Mouse (Mus musculus) left cerebral cortex, adult 18-20 months (tissue): ENCODE measurements around the gene Rnf41. TPM values are rescaled to one million over a fixed set of nuclear protein-coding genes. Genes with fewer than 3 reads are reported as not detected.

ENCODE experiments used
- DNase-seq, 2 experiments: peaks; one replicate each; pipeline ENCODE4 v3.0.0; 2021 to 2022; ENCODE audit warnings: low spot score in 2 of 2, mixed read lengths in 1 of 2
- total RNA-seq, 2 experiments: library from RNA; stranded (reverse); gene quantifications; 2 replicates each; pipeline ENCODE4 v1.2.3; 2021

Rnf41 gene
- total RNA-seq, 2 experiments from 2014 or later: 78.9 to 81.5 TPM

DNA sequence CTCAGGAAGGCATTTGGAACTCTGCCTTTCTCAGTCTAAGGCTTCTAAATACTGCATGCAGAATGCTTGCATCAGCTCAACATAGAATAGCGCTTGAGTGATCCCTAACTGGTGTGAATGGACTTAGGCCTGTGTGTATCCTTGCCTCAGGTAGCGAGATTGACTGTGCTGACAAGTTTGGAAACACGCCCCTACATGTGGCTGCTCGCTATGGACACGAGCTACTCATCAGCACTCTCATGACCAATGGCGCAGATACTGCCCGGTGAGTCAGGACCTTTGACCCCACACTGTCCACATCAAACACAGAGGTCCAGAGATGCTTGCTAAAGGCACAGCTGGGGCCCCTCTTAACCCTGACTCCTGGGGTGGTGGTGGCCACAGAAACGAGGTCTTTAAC lies 29.0 kb upstream of the Rnf41 start:
- DNase-seq: no peak

DNA sequence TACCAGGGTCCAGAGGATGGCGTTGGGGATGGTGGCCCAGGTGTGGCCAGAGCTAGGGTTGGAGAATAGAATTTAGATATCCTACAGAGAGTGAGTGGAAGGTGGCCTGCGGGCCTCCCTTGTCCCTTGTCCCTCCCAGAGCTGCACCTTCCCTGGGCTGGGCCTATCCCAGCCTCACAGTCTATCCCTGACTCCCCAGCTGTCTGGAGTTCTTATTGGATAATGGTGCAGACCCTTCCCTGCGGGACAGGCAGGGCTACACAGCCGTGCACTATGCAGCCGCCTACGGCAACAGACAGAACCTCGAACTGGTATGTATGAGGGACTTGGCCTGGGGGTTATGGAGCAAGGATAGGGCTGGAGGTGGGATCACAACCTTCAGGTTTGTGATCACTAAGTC lies 25.6 kb upstream of the Rnf41 start:
- DNase-seq: no peak

DNA sequence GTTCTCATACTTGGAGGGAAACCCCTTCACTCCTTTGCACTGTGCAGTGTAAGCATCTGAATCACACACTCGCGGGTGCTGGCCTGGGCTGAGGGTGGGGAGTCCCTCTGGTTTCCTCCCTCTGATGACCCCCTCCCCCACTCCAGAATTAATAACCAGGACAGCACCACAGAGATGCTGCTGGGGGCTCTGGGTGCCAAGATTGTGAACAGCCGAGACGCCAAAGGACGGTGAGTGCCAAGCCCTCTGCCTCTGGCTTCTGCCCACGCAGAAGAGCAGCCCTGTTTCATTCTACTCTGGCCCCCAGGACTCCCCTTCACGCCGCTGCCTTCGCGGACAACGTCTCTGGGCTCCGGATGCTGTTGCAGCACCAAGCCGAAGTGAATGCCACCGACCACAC lies 22.5 kb upstream of the Rnf41 start:
- no peak for DNase-seq

DNA sequence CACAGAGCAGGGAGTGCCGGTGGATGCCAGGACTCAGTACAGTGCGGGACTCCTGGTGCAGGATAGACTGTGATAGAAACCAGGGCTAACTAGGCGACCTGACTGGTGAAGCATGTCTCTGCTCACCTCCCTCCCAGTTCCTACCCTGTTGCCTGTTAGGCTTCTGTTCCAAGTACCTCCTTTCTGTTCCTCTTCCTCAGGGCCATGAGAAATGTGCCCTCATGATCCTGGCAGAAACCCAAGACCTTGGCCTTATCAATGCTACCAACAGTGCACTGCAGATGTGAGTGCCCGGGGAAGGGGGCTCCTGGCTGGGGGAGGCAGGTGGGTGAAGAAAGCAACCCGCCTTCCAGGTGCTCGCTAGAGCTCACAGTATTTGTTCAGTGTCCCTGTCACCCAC lies 21.9 kb upstream of the Rnf41 start:
- no peak for DNase-seq

DNA sequence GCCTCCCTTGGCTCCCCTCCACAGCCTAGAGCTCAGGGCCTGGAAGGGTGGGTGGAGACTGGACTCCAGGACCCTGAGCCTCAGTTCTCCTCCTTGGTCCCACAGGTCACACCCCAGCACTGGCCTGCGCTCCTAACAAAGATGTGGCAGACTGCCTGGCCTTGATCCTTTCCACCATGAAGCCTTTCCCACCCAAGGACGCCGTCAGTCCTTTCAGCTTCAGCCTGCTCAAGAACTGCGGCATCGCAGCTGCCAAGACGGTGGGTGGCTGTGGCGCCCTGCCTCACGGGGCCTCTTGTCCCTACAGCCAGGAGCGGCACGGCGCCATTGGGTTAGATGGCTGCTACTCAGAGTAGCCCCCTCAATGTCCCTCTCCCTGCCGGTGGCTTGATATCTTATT lies 21.1 kb upstream of the Rnf41 start:
- DNase-seq: no peak

DNA sequence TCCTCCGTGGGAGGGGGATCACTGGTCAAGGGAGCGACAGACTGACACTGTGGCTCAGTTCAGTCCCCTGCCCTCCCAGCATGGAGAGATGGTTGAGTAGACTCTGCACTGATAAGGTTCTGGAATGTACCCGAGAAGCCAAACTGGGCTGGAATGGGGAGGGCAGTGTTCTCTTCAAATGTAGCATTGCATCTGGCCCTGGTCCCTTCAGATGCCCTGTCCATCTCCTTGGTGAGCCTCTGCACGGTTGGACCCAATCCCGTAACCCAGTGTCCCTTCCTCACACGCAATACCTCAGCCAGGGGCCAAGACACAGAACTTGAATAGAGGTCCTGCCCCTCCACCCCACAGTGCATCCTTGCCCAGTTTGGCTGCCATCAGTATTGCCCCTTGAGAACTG lies 19.6 kb upstream of the Rnf41 start:
- DNase-seq: no peak

DNA sequence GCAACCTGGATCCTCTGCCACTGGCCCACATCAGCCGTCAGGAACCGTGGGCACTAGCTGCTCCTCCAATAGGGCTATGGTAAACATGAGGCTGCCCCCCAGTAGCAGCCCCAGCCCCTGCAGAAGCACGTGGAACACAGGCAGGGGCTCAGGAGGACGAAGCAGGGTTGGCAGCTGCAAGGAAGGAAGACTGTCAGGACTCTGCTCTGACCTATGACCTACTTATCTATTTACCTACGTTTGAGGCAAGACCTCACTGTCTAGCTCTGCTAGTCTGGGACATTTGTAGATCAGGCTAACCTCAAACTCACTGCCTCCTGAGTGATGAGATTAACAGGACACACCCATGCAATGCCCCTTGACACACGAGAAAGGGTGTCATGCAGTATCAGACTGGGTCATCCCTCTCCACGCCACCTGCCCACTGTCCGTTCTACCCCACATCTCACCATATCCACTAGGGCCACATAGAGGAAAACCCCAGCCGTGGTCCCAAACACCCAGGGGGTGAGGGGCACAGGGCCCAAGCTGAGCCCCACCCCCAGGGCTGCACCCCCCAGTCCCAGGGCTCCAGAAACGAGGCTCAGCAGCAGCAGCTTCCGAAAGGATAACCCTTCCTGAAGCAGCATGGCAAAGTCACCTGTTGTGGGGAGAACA lies 15.3 kb upstream of the Rnf41 start:
- no peak for DNase-seq

DNA sequence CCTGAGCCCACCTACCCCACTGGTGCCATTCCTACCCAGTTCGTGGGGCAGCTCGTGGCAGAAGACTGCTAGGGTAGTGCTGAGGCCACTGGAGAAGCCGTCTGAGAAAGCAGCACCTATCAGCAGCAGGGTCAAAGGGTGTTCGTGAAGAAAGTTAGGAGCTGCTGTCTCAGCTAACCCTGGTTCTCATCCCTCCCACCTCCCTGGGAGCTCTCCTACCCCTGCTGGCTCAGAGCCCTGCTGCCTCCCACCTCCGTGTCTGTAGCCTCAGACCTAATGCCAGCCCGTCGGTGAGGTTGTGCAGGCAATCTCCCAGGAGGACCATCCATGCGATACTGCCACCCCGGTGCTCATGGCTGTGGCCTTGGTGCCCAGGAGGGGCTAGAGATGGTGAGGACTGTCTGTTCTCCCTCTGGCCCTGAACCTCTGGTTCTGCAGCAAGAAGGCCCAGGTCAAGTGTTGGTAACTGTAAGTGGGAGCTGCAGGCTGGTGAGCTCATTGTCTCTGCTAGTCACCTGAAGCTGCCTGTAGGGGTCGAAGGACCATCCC lies 14.7 kb upstream of the Rnf41 start:
- no peak for DNase-seq

DNA sequence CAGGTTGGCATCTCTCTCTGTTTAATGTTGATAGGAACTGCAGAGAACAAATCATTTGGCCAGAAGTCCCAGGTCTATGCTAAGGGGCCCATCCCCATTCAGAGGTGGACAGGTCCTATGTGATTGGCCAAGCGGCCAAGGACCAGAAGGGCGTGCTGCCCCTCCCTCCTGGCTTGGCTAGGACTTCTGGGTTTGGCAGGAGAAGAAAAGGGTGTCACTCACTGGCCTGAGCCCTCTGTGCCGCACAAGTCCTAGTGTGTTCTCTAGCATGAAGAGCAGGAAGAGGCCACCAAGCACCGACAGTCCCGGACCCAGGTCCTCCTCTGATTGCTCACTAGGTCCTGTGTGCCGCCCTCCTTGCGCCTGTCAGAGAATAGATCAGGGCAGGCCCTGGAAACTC lies 14.0 kb upstream of the Rnf41 start:
- no peak for DNase-seq

DNA sequence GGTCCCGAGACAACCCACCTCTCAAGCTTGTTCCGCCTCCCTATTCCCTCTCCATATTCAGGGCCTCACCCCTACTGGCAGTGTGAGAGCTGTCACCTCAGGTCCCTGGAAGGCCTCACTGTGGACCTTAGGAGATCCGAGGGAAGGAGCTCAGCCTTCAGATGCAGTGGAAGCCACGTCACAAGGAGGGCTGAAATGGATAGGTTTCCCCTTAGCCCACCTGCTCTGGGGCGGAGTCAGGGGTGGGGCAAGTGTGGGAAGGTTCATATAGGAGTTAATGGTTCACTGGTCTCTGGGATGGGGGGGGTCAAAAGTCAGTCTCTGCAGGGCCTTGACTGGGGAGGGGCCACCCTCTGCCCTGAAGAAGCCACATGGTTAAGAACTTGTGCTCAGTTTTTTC lies 11.1 kb upstream of the Rnf41 start:
- no peak for DNase-seq

DNA sequence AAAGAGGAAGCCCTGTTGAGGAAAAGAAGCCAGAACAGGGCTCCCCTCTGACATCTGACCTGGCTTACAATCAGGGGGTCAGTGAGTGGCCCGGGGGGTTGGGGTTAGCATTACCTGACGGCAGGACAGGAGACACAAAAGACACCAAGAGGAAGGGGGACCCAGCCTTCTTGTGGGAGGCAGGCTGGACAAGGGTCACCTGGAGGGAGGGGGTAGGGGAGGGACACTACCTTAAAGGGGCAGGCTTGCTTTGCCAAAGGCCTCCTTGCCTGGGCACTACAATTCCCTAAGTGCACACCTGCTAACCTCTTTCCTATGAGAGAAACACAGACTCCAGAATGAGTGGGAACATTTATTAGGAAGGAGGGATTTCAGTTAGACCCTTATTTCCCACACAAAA lies 10.4 kb upstream of the Rnf41 start, which contains the start of gene Slc39a5:
Gene Slc39a5 (minus strand): TSS at position 174 of the 400 bp plus-strand sequence.
- no peak for DNase-seq

DNA sequence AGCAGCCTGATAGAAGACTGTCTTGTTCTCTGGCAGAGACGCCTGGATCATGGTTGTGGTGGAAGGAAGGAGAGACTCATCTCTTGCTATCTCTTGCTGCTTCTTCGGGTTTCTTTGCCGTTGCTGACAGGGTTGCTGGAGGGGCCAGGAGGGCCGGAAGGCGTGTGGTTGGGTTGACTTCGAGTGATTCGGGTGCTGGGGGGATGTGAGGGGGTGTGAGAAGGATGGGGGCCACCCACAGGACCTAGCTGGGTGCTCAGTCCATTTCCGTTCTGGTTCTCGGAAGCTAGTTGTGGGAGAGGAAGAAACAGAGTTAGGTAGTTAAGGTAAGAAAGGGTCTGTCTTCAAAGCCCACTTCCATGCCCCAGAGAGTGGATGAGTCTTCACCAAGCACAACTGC lies 9.8 kb upstream of the Rnf41 start:
- no peak for DNase-seq

DNA sequence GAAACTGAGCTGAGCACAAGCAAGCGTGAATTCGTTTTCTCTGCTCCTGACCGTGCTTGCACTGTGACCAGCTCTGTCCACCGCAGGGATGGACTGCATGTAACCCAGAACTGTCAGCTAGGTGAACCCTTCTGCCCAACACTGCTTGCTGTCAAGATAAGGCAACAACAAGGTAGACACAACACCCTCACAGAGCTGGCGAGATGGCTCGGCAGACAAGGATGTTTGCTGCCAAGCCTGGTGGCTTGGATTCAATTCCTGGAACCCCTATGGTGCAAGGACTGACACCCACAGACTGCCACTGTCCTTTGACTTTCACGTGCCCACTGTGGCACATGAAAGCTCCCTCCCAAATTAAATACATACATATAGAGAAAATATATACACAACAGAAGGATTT lies 7.5 kb upstream of the Rnf41 start:
- no peak for DNase-seq

DNA sequence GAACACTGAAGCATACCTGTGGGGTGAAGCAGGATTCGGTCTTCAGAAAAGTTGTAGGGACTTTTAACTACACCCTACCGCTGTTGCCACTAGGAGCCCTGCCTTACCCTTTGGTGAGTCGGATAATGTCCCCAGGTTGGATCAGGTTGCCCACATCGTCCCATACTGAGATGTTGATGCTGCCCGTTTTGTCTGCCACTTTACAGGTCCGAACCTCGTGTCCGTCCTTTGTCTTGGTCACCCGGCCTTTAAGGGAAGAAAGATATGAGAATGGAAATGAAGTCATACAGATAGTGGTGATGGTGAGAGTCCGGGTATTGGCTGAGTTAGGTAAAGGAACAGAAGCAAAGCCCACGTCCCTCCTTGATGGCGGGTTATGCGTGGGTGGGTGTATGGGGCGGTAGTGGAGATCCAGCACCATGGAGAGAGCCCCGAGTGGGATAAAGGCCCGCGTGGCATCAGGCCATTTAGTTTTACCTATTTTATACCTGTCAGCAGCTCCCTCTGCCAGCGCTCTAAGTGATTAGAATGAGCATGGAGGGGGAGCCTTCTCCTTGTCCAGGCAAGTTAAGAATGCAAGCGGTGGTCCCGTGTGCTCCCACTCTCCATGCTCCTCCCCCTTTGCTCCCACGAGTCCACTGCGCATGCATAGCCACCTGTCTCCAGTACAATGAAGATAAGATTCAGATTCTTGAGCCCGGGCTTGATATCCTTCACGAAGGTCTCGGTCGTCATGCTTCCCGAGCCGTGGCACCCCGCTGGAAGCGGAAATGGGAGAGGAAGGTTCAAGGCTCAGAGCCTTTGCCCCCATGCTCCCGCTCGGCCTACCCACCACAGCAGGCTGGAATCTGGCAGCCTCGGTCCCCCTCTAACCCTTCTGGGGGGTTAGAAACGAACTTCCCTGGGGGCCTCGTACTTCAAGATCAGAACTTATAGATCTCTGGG lies 2.6 kb upstream of the Rnf41 start:
- peak; percentile 48 to 49 for DNase-seq

DNA sequence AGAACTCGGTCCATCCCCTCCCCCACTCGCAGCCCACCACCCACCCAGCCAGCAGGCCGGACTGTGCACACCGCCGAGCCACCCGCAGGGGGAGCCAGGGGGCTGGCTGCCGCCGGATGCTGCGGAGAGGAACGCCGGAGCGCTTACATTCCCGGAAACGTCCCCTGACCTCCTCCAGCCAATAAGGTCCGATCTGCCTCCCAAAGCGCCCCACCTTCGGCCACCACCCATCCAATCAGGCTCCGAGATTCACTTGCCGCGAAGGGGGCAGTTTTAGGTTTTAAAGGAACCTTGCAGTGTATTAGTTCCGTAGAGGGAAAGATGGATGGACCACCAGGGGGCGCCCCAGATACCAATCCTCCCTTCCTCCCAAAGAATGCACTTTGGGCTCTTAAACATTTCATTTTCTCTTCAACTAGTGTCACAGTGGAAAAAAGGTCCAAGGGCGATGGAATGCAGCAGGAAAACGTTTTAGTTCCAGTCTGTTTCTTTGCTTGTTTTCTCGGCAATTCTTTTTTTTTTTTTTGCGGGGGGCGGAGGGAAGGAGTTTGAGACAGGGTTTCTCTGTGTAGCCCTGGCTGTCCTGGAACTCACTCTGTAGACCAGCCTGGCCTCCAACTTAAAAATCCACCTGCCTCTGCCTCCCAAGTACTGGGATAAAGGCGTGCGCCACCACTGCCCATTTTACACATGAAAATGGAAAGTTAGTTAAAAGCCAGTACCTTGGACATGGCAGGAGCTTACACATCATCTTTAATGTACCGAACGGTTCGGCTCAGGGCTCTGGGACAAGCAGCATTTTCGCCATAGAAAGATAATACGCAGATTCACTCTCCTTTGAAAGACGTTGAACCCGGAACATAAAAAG lies 1.5 kb upstream of the Rnf41 start:
- DNase-seq: peak; percentile 97 to 98

DNA sequence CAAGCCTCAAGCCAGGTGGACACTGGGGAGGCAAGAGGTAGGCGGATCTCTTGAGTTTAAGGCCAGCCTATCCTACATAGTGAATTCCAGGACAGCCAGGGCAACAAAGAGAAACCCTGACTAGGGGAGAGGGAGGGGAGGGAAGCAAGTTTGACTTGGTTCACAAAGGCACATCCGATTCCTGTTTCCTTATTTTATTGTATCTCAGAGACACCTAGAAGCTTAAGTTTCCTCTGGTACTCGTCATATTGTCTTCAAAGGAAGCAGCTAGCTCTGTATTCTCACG lies 954 bp upstream of the Rnf41 start:
- no peak for DNase-seq

DNA sequence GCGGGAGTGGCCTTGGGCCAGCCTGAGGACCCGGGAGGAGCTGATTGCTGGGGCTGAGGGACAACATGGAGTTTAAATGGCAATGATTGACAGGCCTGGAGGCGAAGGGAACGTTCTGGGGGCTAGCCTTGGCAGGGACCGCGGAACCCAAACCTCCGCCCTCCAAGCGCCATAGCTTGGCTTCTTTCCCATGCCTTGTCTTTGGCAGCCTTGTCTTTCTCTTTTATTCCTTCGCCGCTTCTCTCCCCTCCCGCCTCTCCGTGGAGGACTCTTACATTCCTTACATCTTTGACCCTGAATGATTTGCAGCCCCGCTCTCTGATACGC lies 561 bp downstream of the Rnf41 start:
- DNase-seq: no peak

DNA sequence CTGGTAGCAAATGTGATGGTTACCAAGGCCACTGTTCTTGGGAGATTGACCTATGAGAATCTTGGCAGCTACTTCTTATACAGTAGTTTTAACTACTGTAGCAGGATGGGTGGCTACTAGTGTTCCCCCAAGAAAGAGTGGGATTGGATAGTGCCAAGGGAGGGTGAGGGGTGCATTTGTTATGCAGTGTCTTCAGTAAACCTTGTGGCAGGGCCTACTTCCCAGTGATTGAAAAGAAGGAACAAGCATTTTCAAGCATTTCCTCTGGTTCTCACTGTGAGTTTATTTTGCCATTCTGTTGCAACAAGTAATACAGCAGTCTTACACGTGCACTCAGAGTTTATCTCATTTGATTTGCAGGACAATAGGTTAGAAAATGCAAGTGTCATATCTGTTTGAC lies 1.1 kb downstream of the Rnf41 start:
- no peak for DNase-seq

DNA sequence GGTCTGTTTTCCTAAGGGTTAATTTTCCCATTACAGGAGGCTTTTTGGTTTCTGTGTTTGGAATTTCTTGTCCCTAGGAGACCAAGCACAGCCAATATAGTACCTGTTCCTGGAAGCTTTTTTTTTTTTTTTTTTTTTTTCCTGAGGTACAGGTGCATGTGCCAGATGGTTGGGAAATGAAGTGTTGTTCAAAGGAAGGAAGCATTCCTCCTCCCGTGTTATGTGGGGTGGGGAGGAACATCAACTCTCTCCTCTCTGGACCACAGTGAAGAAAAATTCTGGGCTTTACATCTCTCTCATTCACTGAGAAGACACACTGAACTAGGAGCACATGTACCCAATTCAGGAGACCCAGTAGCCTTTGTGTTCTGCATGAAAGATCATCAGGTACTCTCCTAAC lies 1.6 kb downstream of the Rnf41 start:
- DNase-seq: no peak

DNA sequence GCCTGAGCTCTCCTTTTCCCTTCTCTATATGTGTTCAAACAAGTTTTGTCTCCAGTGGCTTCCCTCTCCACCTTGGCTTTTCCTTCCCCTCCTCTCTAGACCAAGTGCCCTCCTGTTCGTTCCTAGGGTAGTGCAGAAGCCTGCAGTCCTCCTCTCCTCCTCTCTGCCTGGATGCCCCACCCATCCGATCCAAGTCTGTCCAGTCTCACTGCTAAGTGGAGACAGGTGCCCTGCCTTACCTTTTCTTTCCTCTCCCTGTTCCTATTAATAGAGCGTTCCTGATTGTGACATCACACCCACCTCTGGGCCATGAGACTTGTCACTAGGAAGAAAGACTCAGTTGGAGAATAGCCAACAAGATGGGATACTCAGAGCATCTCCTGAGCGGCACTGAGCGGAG lies 3.4 kb downstream of the Rnf41 start:
- DNase-seq: no peak

DNA sequence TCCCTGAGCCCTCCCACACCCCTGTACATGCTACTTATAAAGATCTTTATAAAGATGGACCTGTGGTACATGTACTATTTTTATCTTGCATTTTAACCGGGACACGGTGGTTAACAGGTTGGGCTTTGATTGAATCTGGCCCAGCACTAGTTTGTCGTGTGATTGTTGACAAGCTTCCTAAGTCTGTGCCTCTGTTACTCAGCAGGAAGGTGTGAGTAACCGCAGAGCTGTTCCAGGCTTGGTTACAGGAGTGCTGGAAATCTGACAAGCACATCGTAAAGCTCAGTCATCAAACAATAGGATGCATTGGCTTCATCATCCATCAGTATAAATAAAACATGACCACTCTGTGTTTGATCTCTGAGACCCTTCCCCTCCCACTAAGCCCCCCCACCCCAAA lies 11.0 kb downstream of the Rnf41 start:
- DNase-seq: no peak

DNA sequence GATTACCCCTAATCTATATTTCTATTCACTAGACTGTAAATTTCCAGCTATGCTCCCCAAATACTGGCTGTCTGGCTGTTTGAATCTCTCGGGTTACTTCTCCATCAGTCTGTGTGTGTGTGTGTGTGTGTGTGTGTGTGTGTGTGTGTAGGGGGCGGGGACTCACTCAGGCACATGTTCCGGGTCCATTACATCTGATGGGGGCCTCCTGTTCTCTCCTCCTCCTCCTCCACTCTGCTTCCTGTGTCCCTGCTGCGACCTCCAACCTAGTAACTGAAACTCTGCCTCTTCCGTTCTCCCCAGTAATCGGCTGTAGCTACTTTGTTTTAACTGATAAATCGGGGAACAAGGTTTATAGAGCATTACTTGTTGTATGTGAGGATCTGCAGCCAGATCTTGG lies 13.1 kb downstream of the Rnf41 start:
- no peak for DNase-seq
